Mouse (Mus musculus) ovary, postnatal 36 days (tissue): ENCODE measurements around the gene Parg.
"Not testable (repeated sequence)": the region's sequence is repeated elsewhere in the genome, so short reads cannot be mapped to it uniquely, and the experiment has no call there.

ENCODE experiments used
- DNase-seq: peaks from one replicate; pipeline ENCODE4 v3.0.0; 2022; ENCODE audit warnings: low spot score, mixed read lengths

Parg gene

DNA sequence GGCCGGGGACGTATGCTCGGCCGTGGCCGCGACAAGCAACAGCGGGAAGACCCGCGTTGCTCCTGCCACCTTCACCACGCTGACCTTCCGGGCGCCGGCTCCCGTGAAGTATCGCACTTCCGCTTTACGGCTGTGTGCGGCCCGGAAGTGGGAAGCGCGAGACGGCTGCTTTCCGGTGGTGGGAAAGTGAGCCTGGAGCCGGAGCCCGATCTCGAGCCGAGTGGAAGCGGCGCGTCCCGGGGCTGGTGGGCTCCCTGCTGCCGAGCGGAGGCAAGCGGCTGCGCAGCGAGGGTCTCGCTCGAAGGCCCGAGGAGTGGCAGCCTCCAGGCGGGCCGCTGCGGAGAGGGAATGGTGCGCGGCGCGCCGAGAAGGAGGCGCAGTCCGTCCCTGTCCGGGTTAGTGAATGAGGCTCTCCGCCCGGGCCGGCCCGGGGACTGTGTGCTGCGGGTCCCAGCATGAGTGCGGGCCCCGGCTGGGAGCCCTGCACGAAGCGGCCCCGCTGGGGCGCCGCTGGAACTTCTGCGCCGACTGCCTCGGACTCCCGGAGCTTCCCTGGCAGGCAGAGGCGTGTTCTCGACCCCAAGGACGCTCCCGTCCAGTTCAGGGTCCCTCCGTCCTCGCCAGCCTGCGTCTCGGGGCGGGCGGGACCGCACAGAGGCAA is at the start of gene Parg, which contains the start of gene Timm23:
Gene Parg, plus strand, starts transcription at position 159 of the 661 bp plus-strand sequence.
Gene Timm23, minus strand, starts transcription at position 108 of the 661 bp plus-strand sequence.
- DNase-seq: peak; percentile 86

DNA sequence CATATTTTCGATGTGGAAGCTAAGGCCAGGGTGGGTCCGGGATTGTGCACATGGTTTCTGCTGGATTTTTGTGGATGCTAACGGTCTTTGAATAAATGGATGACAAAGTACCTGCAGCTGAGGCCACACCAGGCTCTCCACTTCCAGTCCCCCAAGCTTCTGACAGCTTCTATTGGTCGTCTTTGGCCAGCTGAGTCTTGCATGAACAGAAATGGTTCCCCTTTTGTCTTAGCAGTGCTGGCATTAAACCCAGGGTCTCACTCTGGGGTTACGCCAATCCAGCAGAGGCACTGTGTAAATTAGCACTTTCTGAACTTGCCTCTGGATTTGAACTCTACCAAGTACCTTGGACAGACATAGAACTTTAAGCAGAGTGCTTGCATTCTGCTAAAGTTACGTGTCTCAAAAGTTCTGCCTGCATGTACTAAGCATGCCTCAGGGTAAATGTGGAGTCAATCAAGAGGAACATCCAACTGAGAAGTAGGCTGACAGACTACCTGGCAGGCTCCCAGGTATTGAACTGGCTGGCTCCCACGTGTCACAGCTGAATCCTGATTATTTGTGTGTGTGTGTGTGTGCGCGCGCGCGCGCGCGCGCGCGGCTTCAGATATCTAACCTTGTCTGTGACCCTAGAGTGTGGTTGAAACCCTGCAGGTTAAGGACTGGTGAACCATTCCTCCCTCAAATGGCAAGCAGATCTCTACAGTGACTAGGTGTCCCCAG is 49.3 kb upstream of the Parg start:
- DNase-seq: no peak

- DNase-seq: no peak
Observed at GRCm38 (mm10) chr14:32153156-32153555, 48.6 kb upstream of the Parg start.

DNA sequence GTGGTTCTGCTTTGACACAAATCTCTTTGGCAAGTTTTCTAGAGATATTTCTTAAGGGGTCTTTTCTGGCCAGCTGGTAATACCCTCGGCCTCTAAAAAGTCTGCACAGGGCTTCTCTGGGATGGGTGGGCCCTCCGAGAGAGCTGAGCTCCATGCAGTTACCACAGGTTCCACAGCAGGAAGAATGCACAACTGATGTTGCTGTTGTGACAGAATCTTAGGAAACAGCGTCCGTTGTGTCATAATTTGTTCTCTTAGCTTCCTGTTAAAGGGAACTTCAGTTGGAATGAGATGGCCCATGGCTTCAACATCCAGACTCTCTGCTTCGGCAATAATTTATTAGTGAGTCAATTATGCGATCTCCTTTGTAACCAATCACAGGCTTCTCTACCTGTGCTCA is 47.0 kb upstream of the Parg start:
- no peak for DNase-seq

DNA sequence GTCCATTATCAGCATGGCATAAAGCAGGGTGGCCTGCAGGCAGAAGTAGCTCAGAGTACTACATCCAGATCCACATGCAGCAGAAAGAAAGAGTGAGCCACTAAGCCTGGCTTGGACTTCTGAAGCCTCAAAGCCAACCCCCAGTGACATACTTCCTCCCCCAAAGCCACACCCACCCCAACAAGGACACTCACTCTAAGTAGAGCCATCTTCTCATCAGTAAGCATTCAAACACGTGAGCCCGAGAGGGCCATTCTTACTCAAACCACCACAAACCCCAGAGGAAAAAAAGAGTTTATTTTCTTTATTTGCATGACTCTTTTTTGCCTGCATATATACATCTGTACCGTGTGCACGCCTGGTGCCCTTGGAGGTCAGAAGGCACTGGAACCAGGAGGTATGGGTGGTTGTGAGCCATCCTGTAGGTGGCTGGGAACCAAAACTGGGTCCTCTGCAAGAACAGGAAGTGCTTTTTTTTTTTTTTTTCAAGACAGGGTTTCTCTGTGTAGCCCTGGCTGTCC is 42.5 kb upstream of the Parg start:
- DNase-seq: no peak

DNA sequence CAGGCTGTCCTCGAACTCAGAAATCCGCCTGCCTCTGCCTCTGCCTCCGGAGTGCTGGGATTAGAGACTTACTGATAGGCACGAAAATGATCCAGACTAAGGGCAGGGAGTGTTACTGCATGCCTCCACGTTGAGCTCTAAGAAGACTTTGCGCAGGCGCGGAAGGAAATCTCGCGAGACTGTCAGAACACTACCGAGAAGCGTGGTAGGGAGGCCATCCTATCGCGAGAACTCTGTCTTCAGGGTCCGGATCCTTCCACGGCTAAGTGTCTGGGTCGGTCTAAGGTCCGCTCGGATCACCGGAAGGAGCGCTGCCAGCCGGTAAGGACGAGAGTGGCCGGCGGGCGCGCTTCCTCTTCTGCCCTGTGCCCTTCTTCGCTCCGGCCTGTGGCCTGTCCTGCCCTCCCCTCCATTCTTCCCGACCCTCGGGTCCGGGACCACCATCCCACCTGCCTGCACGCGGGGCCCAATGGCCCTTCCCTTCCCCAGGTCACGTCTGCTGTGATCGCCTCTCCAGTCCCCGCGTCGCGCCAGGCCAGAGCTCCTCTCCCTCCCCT is 42.0 kb upstream of the Parg start, which contains the start of gene Ncoa4:
Gene Ncoa4, plus strand, starts transcription at position 176 of the 557 bp plus-strand sequence.
- DNase-seq: peak; percentile 97

DNA sequence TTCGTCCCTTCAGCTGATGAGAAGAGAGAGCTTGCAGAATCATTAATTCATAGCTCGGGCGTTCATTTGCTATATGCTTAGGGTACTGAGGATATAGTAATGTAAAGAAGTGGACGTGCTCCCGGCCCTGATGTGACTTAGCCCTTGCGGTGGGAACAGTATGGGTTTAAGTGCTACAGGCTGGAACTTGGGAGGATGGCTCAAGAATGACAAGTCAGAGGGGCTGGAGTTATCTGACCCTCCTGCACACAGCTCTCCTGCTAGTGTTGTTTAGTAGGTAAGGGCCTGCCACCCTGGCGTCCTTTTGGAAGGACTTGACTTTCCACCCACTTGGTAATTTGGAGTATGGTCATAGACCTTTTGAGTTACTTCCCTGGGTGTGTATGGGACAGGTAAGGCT is 41.2 kb upstream of the Parg start:
- DNase-seq: no peak

DNA sequence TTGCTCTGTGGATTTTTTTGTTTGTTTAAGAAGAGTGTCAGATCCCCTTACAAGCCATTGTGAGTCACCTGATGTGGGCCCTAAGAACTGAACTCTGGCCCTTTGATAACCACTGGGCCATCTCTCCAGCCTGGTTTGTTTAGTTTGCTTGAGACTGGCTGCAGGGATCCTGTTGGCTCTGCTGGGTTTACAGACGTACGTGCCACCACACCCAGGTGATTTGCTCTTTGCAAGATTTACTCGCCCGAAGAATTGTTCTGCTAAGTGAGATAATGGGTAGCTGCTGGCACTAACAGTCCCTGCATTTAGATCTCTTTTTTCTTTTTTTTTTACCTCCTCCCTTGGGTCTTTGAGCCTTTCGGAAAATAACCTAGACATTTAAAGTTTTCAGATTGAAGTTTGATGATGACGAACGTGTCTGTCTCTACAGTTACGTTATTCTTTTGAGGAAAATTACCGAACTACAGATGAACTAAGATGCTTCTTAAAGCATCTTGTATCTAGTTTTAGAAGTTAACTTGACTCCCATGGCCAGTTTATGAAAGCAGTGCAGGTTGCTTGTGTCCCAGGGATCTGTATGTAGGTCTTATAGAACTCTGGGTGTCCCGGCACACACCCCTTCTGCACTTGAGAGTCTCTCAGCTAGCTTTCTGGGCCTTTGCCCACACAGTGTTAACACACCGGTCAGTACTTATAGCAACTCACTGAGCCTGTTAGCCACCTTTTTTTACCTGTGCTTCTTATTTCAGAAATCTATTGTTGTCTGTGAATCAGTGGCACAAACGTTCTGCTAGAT is 40.5 kb upstream of the Parg start:
- DNase-seq: no peak

- DNase-seq: no peak
Observed at GRCm38 (mm10) chr14:32162231-32162630, 39.5 kb upstream of the Parg start.

- DNase-seq: no peak
Observed at GRCm38 (mm10) chr14:32163203-32163888, 38.4 kb upstream of the Parg start.

- no peak for DNase-seq
Observed at GRCm38 (mm10) chr14:32164173-32165051, 37.3 kb upstream of the Parg start.

GRCm38 (mm10) chr14:32165278-32166061 is 36.3 kb upstream of the Parg start:
- DNase-seq: peak; percentile 77

DNA sequence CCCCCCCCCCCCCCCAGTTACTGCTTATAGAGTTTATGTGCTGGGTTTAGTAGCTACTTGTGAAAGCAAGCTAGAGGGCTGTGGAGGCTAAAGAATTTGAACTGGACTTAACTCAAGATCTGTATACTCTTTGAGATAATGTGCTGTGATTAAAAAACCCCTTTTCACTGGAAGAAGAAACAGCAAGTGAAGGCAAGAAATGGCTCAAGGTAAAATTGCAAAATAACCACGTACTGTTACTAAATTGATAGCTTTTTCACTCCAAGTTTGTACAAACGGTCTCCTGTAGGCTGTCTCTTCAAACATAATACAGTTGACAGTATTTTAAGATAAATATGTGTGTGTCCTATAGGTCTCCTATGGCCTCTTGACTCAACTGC is 35.7 kb upstream of the Parg start:
- DNase-seq: no peak

DNA sequence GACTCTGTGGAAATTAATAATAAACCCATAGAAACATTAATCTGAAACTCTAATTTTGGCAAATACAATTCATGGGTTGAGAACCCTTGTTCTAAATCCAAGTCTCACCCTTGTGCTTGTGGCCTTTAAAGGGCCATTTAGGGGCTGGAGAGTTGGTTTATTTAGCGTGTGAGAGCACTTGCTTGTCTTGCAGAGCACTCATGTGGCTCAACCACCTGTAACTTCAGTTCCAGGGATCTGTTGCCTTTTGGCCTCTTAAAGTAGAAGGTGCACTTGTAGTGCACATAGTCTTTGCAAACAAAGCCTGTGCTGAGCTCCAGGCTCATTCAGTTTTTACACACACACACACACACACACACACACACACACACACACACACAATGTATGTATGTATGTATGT is 34.9 kb upstream of the Parg start:
- DNase-seq: no peak

DNA sequence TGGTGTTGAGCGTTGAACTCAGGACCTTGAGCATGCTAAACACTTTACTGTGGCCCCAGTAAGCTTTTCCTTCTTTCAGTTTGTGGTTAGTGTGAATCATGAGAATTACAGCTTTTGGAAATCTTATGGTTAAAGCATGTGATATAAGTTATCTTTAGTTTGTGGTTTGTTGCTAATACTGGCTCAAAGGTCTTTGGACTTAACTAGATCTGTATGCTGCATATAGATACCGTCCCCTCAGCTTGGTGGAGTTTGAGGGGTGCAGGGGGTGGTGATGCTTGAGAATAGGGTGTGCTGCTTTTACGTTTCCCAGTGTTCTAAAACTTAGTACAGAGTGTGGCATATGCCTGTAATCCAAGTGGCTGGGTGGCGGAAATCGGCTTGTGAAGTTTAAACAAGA is 34.4 kb upstream of the Parg start:
- DNase-seq: no peak

DNA sequence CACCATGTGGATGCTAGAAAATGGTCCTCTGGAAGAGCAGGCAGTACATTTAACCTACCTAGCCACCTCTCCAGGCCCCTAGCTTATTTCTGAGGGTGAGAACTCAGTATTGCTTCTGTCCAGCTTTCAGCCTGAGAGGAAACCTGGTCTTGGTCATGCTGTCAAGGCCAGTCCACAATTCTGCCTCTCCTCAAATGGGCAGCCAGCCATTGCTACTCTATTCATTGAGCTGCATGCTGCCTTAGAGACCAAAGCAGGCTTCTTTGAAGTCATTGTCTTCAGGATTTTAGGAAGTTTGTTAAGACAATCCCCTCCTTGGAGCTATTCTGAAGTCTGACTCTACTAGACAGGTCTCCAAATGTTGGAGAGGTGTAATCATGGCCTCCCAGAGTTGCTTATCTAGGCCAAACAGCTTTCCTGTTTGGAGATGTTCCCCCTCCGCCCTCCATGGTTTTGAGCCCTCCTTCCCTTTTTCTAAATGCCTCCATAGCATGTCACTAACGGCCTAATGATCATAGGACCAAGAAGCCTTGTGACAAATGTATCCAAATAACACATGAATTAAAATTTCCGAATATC is 33.0 kb upstream of the Parg start:
- no peak for DNase-seq

DNA sequence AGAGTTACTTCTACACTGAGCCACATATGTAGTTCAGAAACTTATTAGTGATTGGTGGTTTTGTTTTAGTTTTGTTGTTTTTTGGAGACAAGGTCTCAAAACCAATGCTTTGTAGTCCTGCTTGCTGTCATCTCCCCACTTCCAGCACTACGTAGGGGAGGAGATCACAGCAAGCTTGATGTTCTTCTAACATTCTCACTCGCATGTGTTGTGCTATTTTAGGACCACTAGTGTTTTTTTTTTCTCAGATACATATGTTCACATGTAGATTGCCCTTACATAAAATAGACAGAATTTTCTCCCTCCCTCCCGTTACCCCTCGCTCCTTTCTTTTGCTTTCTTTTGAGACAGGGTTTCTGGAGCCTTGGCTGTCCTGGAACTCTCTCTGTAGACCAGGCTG is 31.6 kb upstream of the Parg start:
- DNase-seq: no peak

DNA sequence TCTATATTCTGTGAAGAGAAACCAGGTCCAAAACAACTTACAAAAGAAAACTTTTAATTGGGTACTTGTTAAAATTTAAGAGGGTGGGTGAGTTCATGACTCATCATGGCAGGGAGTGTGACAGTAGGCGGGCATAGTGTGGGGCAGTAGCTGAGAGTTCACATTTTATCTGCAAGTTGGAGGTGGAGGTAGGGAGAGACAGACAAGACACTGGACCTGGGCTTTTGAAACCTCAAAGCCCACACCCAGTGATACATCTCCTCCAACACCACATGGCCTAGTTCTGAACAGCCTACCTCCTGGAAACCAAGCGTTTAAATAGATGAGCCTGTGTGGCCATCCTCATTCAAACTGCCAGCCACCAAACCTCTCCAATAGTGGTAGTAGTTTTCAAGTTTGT is 26.4 kb upstream of the Parg start:
- no peak for DNase-seq

DNA sequence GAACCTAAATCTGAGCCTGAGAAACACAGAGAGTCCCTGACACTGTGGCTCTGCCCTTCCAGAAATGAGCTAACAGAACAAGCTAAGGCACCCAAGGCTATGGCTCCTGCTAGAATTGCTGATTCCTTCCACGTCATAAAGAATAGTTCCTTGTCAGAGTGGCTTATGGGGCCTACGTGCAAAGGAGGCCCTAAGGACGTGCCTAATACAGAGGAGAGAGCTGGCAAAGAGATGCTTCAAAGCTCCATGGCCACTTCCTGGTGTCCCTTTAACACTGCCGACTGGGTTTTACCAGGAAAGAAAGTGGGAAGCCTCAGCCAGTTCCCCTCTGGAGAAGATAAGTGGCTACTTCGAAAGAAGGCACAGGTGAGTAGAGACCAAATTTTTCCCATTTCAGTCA is 25.2 kb upstream of the Parg start:
- not testable (repeated sequence) for DNase-seq
